Mouse (Mus musculus) embryo, embryonic 9.5 days (tissue): ENCODE data around the gene Kcnj11.

Source experiments
- DNase-seq: peaks from one replicate; pipeline ENCODE4 v3.0.0-alpha.2; 2017; ENCODE audit errors: extremely low spot score

Kcnj11 gene

DNA sequence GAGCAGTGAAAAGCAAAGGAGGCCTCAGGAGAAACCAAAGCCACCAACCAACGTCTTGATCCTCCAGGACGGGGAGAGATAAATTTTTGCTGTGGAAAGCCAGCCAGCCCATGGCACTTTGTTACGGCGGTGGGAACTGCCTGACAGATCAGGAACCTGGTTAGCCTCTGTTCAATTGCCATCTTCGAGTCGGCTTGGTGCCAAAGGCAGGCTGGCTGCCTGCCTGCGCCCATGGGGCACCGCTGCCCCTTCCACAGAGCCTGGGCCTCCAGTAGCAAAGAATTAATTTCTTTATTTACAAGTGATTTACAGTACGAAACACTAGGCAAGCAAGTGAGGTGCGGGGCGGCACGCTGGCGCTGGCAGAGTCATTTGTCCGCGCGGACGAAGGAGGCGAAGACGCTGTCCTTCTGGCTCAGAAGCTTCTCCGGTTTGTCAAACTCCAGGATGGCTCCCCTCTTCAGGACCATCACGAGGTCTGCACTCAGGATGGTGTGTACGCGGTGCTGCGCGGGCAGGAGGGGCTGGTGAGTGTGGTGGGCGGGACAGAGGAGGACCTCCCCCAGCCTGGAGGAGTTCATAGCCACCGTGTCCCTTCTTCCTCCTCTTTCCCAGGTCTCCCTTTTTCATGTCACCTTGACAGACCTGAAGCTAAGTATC is 3.8 kb upstream of the Kcnj11 start:
- no peak for DNase-seq

DNA sequence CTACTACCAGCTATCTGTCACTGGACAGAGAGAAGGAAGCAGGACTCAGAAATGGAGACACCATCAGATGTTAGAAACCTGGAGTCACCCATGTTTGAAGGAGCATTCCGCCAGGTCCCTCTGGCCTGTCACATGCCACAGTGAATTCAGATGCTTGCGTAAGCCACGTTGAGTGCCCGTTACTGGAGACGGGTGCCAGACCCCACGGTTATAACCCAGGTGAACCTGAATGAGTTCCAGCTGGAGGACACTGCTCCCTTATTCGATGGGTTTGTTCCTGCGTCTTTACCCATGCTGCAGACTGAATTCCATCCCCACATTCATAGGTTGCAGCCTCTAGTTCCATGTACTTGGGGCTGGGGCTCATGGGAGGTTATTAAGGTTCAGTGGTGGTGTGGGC is 3.2 kb upstream of the Kcnj11 start:
- no peak for DNase-seq

DNA sequence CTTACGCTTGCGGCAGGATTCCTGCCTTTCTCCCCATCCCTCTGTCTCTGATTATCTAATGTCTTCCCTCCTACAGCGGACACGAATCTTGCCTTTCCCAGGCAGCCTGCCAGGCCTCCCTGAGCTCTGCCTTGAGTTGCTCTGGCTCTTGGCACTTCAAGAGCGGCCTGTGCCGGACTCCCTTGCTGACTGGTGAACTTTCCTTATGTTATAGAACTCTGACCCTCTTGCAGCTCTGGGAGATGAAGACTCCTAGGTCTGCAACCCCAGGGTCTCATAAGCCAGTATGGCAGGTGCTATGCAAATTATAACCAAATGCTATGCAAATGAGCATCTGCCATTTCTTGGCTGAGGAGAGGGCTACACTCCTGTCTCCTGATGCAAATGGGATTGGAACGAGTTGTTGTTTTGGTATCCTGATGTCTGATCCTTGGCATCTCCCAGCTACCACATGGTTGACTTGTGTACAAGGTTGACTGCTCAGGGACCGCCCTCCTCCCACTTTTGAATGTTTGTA is 2.6 kb upstream of the Kcnj11 start:
- no peak for DNase-seq

DNA sequence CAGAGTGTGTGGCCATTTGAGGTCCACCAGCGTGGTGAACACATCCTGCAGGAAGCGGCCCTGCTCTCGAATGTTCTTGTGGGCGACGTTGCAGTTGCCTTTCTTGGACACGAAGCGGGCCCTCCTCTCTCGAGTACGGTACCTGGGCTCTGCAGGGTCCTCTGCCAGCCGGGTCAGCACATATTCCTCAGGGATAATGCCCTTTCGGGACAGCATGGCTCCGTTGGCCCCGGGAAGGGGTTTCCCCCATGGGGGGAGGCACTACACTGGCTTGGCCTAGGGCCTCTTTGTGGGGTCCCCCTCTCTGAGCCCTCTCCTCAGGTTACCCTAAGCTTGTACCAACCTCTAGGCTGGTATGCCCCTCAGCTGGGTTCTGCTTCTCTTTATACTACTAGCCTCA is 882 bp downstream of the Kcnj11 start:
- no peak for DNase-seq

DNA sequence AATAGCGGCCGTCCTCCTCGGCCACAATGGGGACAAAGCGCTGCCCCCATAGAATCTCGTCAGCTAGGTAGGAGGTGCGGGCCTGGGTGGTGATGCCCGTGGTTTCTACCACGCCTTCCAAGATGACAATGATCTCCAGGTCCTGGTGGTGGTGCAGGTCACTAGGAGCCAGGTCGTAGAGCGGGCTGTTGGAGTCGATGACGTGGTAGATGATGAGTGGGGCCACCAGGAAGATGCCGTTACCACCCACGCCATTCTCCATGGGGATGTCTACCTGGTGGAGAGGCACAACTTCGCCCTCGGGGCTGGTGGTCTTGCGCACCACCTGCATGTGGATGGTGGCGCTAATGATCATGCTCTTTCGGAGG is 1.7 kb downstream of the Kcnj11 start:
- no peak for DNase-seq

DNA sequence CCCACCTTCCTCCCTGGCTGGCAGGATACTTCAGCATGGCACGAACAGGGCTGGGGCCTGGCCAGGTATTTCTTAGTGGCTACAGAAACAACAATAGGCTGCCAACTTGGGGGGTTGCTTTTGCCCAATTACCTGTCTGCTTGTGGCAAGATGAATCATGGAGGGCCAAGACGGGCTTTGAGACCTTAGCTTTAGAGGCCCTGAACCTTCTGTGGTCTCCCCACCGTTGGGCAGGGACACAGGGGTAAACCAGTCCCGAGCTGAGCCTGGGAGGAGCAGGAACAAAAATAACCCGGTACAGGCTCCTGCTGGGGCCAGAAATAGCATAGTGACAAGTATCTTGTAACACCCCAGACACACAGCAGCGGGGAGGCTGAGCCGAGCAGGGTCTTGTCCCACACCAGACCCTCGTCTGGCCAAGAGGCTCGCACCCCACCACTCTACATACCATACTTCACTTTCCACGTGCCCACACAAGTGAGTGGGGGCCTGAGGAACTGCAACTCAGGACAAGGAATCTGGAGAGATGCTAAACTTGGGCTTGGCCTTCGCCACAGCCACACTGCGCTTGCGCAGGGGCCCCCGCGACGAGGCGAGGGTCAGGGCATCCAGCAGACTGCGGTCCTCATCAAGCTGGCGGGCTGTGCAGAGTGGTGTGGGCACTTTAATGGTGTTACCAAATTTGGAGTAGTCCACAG is 2.2 kb downstream of the Kcnj11 start:
- DNase-seq, result no peak

DNA sequence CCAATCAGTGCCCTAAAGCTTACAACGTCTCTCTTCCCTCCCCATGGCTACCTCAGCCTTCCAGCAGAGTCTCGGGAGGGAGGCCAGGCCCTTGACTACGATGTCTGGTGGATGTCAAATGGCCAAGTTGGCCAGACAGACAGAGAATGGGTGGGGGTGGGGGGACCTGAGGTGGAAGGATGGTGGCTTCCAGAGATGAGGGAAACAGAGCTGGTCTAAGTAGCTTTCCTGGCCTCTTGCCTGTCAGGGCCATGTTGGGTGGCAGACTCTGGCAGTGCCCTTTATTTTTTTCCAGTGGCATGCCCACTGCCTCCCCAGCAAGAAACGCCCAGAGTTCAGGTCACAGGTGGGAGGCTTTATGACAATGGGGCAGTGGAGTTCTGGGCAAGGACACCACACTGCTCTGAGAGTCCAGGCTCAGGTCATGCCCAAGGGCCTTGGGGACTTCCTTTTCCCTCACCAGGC is 3.2 kb downstream of the Kcnj11 start:
- no peak for DNase-seq

DNA sequence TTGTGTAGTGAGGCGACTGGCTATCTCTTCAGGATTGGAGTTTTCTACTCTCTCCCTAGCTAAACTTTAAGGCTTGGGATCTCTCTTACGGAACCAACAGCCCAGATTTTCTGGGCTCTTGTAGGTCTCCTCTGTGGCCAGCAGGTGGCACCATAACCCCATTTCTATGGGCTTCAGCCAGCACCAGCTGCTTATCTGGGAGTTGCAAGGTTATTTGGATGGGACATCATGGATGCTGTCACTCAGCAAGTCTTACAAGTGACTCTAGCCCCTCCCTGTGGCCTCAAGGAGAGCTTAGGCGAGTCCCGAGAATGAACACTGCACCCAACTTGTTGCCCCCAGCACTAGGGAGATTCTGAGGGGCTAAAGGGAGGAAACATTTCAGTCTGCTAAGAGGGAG is 4.4 kb downstream of the Kcnj11 start:
- DNase-seq, result peak; percentile 58

DNA sequence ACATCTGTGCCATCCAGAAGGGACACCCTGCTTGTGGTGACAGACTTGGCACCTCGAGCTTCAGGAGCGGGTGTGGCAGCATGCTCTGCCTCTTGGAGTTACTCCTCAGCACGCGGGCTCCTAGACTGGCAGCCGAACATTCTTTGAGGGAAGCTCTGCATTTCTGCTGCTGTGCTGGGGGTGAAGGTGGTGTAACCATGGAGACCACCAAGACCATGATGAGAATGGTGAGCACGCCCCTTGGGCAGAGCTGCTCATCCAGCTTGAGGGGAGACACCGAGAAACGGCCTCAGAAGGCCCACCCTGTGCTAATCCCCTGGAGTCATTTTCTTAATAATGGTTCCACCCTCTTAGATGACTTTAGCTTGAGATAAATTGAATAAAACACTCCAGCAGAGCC is 7.8 kb downstream of the Kcnj11 start:
- no peak for DNase-seq

DNA sequence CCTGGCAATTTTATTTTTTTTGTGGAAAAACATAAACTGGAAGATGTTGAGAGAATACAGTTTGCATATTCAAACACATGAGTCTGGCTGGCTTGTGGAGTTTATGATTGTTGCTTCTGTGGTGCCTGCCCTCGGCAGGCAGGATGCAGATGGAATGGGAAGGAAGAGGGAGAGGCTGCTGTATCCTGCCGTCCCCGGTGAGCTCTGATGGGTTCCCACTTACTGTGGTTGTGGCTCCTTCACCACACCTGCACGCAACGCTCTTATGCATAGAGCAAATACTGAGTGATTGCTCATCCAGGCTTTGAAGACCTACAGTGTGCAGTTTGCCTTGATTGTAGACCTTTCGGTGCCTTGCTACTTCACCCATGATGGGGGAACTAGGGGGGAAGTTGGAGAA is 12.3 kb downstream of the Kcnj11 start:
- DNase-seq, result no peak

DNA sequence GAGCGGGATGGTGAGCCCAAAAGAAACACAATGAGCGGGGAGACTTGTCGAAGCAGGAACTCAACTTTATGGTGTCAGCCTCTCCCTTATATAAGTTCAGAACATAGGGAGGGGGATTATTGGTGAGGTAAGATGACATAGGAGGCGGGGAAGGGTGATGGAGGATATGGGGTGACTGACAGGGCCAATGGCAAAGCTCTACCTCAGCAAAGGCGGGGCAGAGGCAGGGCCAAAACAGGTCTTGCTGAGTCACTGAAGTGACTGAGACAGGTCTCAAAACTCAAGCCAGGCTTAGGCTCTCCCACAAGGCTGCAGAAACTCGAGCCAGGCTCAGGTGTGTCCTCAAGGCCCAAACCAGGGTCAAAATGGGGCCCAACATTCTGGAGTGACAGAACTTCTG is 14.2 kb downstream of the Kcnj11 start:
- no peak for DNase-seq

DNA sequence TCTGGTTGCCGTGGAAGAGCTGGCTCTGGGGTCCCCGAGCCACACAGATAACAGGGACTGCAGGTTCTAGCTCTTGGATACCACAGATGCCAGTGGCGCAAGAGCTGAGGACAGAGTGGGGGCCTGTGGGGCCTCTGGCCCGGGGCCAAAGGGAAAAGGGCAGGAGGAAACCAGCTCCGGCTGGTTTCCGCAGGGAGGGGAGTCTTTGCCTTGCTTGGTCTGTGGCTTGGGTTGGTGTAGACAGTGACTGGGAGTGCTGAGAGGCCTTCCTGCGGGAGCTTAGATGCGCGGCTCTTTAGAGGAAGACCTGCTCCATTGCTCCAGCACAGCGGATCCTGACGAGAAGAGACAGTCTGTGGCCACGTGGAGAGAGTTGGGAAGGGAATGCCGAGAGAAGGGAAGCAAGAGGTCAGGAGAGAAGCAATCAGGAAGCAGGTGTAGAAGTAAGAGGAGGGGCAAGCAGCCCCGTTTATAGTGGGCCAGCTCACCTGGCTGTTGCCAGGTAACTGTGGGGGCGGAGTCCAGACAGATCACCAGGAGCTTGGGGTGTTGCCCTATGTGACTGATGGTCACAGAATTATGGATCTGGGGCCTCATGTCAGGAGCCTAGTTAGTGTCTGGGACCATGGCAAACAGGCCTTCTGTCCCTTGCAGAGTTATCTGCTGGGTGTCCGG is 15.6 kb downstream of the Kcnj11 start:
- no peak for DNase-seq

DNA sequence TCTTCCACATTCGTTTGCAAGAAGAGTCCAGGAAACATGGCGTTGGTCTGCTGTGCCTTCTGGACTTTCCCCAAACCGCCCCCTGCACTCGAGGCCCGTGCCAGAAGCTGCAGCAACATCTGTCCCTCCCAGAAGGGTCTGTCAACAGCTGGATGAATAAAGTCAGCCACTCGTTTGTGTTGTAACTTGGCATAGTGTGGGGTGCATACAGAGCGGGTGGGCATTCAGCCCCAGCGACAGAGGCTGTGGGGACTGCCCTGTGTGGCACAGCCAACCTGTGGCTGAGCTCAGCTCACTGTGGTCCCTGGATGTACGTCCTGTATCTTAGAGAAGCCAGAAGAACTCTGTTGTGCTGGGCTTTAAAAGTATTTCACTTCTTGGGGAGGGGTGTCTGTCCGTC is 16.5 kb downstream of the Kcnj11 start:
- no peak for DNase-seq

DNA sequence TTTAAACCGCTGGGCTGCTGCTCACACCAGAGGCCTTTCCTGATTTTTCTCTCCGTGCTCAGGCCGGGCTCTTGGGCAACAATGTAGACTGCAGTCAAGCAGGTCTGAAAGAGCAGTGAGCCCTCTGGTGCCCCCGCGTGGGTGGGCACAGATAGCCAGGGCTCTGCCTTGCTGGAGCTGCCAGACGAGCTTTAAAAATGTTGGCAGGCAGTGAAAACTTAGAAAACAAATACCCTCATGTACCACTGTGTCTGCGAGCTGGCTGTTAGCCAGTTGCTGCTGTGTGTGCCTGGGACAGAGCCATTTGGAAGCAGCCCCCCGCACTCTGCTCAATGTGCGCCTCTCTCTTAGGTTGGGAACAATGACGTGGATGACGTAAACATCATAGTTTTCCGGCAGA is 22.9 kb downstream of the Kcnj11 start:
- no peak for DNase-seq

DNA sequence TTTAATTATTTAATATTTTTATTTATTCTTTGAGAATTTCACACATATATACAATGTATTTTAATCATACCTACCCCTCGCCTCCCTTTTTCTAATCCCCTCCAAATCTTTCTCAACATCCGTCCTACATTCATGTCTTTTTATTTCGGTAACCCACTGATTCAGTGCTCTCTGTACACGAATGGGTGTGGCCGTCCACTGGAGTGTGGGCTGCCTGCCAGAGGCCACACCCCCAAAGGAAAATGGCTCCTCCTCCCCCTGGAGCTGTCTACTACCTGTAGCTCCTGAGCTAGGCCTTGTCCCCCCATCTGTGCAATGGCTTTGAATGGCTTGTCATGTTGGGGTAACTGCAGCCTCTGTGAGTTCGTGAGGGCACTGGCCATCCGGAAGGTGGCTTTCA is 23.7 kb downstream of the Kcnj11 start:
- no peak for DNase-seq

DNA sequence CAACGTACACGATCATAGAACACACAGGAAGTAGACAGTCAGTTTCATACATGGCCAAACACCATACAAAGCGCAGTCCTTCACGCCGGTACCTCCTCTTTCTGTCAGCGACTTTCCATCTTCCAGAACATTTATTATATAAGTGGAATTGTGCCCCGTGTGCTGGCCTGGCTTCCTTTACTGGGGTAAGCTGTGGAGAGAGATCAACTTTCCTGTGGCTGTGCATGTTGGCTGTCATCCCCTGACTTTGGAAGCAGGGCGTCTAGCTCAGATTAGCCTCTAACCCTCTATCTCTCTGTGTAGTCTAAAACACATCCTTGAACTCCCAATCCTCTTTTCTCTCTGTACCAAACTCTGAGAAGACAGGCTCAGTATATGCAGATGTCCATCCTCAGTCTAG is 31.7 kb downstream of the Kcnj11 start:
- DNase-seq, result no peak

DNA sequence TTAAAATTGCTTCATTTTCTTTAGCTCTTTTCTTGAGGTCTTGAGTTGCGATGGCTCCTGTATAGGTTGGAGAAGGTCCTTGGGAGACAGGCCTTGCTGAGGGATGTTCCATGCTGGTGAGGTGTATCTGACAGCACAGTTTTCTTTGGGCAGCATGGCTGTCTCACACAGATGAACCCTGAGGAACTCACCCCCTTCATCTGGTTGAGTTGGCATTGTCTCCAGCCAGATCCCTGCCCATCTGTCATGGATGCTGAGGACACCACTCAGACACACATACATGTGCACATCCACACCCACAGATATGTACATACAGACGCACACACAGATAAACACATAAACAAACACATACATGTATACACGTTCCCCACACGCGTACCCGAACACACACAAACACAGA is 37.3 kb downstream of the Kcnj11 start:
- DNase-seq, result no peak

DNA sequence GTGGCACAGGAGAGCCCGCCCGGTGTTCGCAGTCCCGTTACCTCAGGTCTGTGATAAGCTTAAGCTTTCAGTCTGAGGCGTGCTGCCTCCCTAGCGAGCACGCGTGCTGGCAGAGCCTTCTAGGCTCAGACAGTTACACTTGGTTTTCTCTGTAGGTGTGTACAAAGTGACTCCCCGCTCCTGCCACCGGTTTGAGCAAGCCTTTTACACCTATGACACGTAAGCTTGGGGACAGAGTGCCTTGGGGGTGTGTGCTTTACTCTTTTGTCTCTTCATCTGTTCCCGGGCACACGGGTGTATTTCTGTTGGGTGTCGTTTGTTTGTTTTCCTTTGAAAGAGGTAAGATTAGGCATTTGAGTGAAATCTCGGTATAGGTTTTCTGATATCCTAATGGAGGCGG is 39.0 kb downstream of the Kcnj11 start:
- DNase-seq, result no peak

DNA sequence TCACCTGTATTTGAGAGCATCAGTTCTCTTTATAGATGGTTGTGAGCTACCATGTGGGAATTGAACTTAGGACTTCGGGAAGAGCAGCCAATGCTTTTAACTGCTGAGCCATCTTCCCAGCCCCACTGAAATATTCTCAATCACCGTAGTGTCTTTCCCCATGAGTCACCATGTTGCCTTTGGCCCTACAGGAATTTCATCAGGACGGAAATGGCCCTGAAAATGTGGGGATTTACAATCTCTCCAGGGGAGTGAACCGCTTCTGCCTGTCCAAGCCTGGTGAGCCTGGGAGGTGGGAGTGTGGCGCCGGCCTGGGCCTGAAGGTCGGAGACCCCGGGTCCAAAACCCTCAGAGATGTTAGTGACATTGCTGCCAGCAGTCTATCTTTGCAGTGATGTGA is 39.9 kb downstream of the Kcnj11 start:
- DNase-seq, result no peak

DNA sequence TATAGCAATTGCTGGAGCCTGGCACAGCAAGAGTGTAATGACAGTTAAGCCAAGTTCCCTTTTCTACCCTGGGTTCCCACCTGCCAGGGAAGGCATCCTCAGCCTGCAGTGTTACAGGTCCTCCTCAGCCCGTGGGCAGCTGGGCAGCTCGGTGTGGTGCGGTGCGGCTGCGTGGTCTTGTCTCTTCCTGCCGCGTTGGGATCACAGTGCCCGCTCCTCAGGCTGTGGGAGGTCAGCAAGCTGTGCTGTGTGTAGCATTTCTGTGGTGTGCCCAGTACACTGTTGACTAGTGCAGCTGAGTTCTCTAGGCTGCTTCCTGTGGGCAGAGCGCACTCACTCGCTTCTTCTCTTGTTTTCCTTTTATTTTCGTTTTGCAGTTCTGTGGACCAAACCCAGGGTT is 41.7 kb downstream of the Kcnj11 start:
- no peak for DNase-seq

DNA sequence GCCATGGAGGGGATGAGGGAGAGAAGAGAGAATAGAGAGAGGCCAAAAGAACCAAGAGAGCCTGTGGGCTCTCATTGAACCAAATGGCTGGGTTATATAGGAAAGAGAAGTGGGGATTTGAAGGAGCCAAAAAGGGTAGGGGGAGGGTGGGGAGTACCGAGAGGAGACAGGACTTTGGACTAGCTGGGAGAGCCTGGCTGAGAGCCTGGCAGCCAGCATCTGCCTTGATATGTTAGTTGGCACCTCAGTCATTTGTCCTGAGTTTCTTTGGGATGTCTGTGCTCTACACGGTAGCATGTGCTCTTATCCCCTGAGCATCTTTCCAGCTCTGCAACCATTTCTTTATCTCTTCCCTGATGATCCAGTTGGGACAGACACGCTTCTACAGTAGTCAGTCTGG is 47.0 kb downstream of the Kcnj11 start:
- DNase-seq, result no peak

DNA sequence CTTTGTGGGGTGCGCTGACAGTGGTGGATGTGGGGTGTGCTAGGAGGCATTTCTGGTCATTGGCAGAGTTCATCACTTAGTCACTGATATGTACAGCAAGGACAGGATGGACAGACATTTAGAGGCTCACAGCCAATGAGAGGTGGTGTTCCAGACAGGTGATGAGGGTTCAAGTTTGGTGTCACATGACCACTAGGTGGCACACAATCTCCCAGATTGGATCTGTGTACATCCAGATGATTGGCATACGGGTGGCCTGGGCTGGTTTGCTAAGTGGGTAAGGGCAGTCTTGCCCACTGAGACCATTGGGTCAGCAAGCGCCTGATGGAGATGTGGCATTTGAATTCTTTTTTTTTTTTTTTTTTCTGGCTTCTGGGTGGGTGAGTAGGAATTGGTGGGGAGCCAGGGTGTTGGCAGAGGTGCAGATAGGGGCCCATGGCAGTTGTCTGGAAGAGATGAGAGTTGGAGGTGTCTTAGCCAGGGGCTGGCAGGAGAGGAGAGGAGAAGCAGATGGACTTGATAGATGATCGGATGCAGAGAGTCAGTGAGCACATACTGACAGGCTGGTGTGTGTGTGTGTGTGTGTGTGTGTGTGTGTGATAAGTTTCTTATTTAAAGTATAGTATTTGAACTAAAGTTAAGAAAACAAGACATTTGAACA is 48.3 kb downstream of the Kcnj11 start:
- DNase-seq, result no peak

DNA sequence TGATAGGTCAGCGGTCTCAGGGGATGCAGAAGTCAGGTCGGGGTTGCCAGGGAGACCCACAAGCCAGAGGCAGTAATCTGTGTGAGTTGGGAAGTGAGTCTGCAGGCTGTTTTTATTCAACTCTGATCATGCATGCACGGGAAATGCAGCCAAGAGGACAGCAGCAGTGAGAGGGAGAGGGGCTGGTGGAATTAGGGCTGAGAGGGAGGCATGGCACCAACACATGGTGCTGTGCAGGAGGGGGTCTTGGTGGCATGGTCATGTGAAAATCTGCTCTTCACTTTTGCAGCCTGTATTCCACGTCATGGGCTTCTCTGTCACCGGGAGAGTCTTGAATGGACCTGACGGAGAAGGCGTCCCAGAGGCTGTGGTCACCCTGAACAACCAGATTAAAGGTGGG is 50.6 kb downstream of the Kcnj11 start:
- no peak for DNase-seq
